Mouse (Mus musculus) liver, adult 2 months (tissue): Measurements from ENCODE around the gene Mmp10. TPM values are rescaled to one million over a fixed set of nuclear protein-coding genes. Genes with fewer than 3 reads are reported as not detected.

Experiments used
- DNase-seq: peaks from one replicate; pipeline ENCODE4 v3.0.0-alpha.2; 2011; ENCODE audit warnings: low read depth, low spot score; ENCODE audit errors: extremely low read depth
- H3K27ac ChIP-seq: fragments of 200-500 bp; replicated peaks from 2 replicates; pipeline ENCODE4 v1.5.1; 2012; ENCODE audit warnings: low read depth, mild to moderate bottlenecking, control low read depth, inconsistent platforms, low read length; ENCODE audit not compliant: insufficient read depth
- H3K27me3 ChIP-seq: fragments of 200-500 bp; 2 replicates; pipeline ENCODE4 v1.6.1; 2012; ENCODE audit warnings: mild to moderate bottlenecking, moderate library complexity, low read length, inconsistent platforms; ENCODE audit not compliant: control insufficient read depth, insufficient read depth
- H3K36me3 ChIP-seq: fragments of 200-500 bp; 2 replicates; pipeline ENCODE4 v1.6.1; 2012; ENCODE audit warnings: low read length, inconsistent platforms; ENCODE audit not compliant: control insufficient read depth, insufficient read depth
- H3K4me1 ChIP-seq: fragments of 200-500 bp; 2 replicates; pipeline ENCODE4 v1.6.1; 2011; ENCODE audit warnings: low read length; ENCODE audit not compliant: control insufficient read depth, insufficient read depth
- H3K4me3 ChIP-seq: fragments of 200-500 bp; 2 replicates; pipeline ENCODE4 v1.5.1; 2011; ENCODE audit warnings: low read depth, mild to moderate bottlenecking, control low read depth, low read length, moderate library complexity; ENCODE audit not compliant: insufficient read depth
- H3K79me2 ChIP-seq: fragments of 200-500 bp; 2 replicates; pipeline ENCODE4 v1.6.1; 2012; ENCODE audit warnings: inconsistent platforms, mild to moderate bottlenecking, low read length, moderate library complexity; ENCODE audit not compliant: control insufficient read depth, insufficient read depth
- H3K9ac ChIP-seq: fragments of 200-500 bp; 2 replicates; pipeline ENCODE4 v1.6.1; 2012; ENCODE audit warnings: low read depth, mild to moderate bottlenecking, control low read depth, inconsistent platforms, low read length
- CTCF ChIP-seq: fragments of 200-500 bp; IDR thresholded peaks from 2 replicates; pipeline ENCODE4 v1.5.1; 2011; ENCODE audit warnings: low read depth, low read length, control low read depth
- POLR2A ChIP-seq: fragments of 200-500 bp; IDR thresholded peaks from 2 replicates; pipeline ENCODE4 v1.6.1; 2011; ENCODE audit warnings: low read length, control low read depth; ENCODE audit not compliant: insufficient read depth; ENCODE audit errors: extremely low read depth
- WGBS: fragments of 180-500 bp; shearing (Covaris S2); methylation state at CpG from one replicate; pipeline ENCODE4 v1.1.7; 2018; 5-methylcytosine and 5-hydroxymethylcytosine counted together
- polyA plus RNA-seq: library from polyadenylated mRNA; depleted of rRNA; stranded (reverse); fragments of >200 nt; gene quantifications from 2 replicates; pipeline ENCODE4 v1.2.3, GENCODE M21; 2012
- total RNA-seq: library from RNA; depleted of rRNA; stranded (reverse); fragments of >200 nt; gene quantifications from 2 replicates; pipeline ENCODE4 v1.2.3, GENCODE M21; 2014

Gene Mmp10
- total and polyA plus RNA-seq, 2 experiments: not detected

DNA sequence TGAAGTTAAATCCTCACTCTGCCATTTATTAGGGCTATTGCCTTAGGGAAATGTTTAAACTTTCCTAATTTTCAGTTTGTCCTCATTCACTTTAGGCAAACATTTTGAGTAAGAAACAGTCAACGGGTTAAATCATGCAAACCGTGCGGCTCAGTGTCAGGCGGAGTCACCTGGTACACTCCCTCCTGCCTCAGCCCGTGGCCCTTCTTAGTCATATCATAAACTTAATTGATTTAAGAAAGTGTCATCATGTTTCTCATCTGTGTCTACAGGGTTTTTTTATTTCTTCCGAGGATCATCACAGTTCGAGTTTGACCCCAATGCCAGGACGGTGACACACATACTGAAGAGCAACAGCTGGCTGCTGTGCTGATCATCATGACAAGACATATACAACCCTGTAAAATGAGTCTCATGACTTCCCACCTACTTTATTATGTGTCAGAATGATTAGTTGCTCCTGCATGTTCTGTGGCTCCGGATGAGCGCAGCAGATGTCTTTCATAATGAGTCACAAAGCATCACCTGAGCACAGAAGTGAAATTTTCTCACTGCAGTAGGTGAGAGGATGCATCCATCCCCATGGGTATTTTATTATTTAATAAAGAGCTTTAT is 7.6 kb downstream of the Mmp10 start:
- H3K27me3 ChIP-seq: no peaks in the 10 kb centered on the region
- DNase-seq: no peak
- no peaks in the 10 kb centered on the region for H3K79me2 ChIP-seq
- no peak overlapping the region for H3K4me3 ChIP-seq
- H3K27ac ChIP-seq: no peak overlapping the region
- 88% methylated on average over 10 of the region's 10 CpGs for WGBS
- no peaks in the 10 kb centered on the region for H3K36me3 ChIP-seq
- H3K4me1 ChIP-seq: no peaks in the 10 kb centered on the region
- no peak overlapping the region for H3K9ac ChIP-seq
- TF ChIP-seq CTCF (no peak), POLR2A (no peak)

DNA sequence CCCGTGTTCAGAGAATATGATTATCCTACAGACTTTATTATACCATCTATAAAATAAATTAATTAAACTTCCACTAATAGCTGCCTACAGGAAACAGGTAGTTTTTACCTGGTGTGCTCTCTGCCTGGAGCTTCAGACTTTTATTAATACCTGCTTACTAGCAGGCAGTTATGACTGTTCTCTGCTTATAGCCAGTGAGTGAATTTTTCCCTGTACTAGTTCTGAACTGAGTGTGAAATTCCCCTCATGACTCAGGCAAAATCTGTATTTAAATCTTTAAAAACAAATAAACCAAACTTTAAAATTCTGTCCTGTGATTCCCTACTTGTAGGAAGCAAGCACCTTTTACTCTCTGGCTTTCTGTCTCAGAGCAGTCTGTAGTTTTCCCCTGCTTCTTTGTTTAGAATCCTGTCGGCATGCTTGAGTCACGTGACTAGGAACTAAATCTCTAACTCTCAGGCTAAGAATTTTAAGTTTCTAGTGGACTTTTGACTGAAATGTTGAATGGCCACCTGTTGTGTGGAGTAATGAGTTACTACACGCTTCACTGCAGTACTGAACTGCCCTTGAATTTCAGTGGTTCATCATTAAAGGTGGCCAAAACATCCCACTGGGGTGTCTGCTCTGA is 15.9 kb downstream of the Mmp10 start:
- no peaks in the 10 kb centered on the region for H3K36me3 ChIP-seq
- H3K4me1 ChIP-seq: no peaks in the 10 kb centered on the region
- no peaks in the 10 kb centered on the region for H3K27me3 ChIP-seq
- no peak for DNase-seq
- no peak overlapping the region for H3K4me3 ChIP-seq
- no peaks in the 10 kb centered on the region for H3K79me2 ChIP-seq
- H3K27ac ChIP-seq: no peak overlapping the region
- H3K9ac ChIP-seq: no peak overlapping the region
- 69% methylated on average over 4 of the region's 4 CpGs for WGBS
- no peak for TF ChIP-seq POLR2A
- TF ChIP-seq CTCF: no peak

DNA sequence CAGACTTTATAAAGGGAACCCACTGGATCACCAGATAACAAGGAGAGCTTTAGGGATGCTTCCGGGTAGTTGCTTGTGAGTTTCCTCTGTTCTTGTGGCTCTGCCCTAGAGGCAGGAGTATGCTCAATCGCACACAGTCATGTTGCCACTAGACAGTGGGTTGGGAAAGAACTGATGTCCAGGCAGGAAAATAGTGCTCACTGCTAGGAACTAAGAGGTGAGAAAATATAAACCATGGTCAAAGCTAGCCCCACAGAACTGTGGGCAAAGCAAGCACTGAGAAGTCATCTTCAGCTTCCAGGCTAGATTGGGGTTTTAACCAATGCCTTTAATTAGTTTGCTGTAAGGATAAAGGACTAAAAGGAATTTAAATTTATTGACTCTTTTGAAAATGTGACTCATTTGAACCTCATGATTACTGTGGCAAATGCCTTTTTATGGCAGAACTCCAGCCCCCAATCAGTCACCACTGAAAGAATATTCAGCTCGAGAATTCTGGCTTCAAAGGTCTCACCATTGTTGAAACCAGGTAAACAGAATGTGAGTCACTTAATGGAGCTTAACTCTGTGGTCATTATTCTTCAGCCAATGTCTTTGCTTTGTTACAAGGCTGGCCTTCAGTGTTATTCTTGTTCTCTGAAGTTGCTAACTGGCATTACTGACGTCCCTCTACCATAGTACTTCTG is 24.2 kb downstream of the Mmp10 start:
- Histone ChIP-seq H3K27ac (no peak overlapping the region), H3K4me3 (no peak overlapping the region), H3K9ac (no peak overlapping the region), H3K4me1 (no peaks in the 10 kb centered on the region), H3K27me3 (no peaks in the 10 kb centered on the region), H3K36me3 (no peaks in the 10 kb centered on the region), H3K79me2 (no peaks in the 10 kb centered on the region)
- TF ChIP-seq CTCF: no peak
- TF ChIP-seq POLR2A: no peak
- no peak for DNase-seq
- WGBS: 61% methylated on average over 4 of the region's 4 CpGs

DNA sequence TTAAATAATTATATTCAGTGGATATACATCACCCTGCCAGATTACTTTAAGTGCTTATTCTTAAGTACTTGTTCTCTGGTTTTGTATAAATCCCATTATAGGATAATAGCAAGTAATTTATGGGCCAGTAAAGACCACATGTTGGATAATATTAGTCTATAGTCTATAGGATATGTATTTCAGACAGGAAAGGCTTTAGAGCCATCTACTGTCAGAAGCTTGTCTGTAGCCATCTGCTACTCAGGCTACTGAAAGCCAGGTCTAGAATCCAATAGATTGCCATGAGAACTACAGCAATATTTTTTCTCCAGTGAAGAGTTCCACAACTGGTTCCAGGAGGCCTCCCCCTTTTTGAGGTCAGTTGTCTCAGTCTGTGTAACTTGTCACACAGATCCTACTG is 40.6 kb downstream of the Mmp10 start:
- H3K9ac ChIP-seq: no peak overlapping the region
- no peaks in the 10 kb centered on the region for H3K79me2 ChIP-seq
- no peak for DNase-seq
- TF ChIP-seq CTCF: no peak
- TF ChIP-seq POLR2A: no peak
- H3K27me3 ChIP-seq: no peaks in the 10 kb centered on the region
- no peaks in the 10 kb centered on the region for H3K36me3 ChIP-seq
- no peak overlapping the region for H3K4me3 ChIP-seq
- no peaks in the 10 kb centered on the region for H3K4me1 ChIP-seq
- H3K27ac ChIP-seq: no peak overlapping the region

DNA sequence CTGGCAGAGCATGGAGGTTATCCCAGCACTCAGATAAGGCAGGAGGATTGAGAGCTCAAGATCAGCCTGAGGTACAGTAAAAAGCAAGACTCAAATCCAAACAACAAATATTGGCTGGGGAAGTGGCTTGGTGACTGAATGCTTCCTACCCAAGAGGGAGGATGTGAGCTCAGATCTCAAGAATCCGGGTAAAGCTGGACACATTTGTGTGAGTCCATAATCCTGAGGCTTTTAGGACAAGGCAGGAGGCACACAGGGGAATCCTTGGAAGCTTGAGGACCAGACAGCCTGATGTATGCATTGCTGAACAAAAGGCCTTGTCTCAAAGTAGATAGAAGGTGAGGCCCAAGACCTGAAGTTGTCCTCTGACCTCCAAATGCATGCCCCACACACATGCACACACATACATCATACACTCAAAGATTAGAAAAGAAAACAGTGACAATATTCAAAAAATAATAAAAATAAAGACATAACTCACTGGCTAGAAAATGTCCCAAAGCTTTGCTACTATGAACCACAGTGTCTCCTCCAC is 42.8 kb downstream of the Mmp10 start:
- no peaks in the 10 kb centered on the region for H3K4me1 ChIP-seq
- DNase-seq: no peak
- H3K27ac ChIP-seq: no peak overlapping the region
- TF ChIP-seq POLR2A (no peak), CTCF (no peak)
- H3K4me3 ChIP-seq: no peak overlapping the region
- 50% methylated on average over 1 of the region's 1 CpGs for WGBS
- H3K27me3 ChIP-seq: no peaks in the 10 kb centered on the region
- no peaks in the 10 kb centered on the region for H3K36me3 ChIP-seq
- H3K79me2 ChIP-seq: no peaks in the 10 kb centered on the region
- H3K9ac ChIP-seq: no peak overlapping the region

DNA sequence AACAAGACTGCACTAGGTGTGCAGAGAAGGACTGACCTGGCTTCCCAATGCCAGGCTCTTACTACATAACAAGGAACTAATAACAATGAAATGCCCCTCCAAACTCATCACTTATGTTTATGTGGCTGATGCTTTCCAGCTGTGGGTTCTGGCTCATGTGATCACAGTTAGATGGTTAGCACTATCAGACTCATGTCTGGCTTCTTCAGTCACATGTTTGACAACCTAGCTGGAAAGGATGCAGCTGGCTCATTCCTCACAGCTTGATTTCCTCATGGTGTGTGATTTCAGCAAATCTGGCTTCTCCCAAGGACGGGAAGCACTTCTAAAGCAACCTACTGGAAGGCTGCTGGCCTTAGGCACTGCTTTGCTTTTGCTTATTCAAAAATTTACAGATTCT is 43.3 kb downstream of the Mmp10 start:
- DNase-seq: no peak
- H3K36me3 ChIP-seq: no peaks in the 10 kb centered on the region
- H3K79me2 ChIP-seq: no peaks in the 10 kb centered on the region
- H3K9ac ChIP-seq: no peak overlapping the region
- H3K4me3 ChIP-seq: no peak overlapping the region
- WGBS: 44% methylated on average over 1 of the region's 1 CpGs
- H3K27ac ChIP-seq: no peak overlapping the region
- H3K27me3 ChIP-seq: no peaks in the 10 kb centered on the region
- H3K4me1 ChIP-seq: no peaks in the 10 kb centered on the region
- TF ChIP-seq CTCF: no peak
- no peak for TF ChIP-seq POLR2A
